Mouse (Mus musculus): ENCODE data around the gene Olfr1201.

Olfr1201 gene

GRCm38 (mm10) chr2:88792736-88793135 lies at the start of gene Olfr1201:
TSS of gene Olfr1201 (plus strand) at chr2:88793036.
- DNase-seq (ENCODE audit: low read depth, low spot score), result no peak

DNA sequence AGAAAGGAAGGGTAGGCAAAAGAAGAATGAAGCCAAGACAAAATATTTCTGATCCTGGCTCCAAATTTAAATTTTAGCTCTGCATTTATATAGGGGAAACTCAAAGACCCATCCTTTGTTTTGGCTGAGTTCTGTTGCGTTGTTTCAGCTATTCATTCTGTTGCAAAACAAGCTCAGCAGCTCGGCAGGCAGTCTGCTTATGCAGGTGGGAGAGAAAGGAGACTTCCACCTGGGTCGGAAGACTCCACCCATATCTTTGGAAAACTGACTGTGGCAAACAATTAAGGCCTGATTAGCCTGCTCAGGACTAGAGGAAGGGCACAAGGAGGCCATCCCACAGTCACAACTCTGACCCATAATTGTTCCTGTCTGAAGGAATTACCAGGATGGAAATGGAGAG lies 49.5 kb upstream of the Olfr1201 start:
- DNase-seq (ENCODE audit: low read depth, low spot score), result peak; percentile 51

- no peak for DNase-seq (ENCODE audit: low read depth, low spot score)
Observed at GRCm38 (mm10) chr2:88751270-88751669, 41.6 kb upstream of the Olfr1201 start, which contains the start of gene Olfr1198. TSS of gene Olfr1198 (minus strand) at chr2:88751370.

DNA sequence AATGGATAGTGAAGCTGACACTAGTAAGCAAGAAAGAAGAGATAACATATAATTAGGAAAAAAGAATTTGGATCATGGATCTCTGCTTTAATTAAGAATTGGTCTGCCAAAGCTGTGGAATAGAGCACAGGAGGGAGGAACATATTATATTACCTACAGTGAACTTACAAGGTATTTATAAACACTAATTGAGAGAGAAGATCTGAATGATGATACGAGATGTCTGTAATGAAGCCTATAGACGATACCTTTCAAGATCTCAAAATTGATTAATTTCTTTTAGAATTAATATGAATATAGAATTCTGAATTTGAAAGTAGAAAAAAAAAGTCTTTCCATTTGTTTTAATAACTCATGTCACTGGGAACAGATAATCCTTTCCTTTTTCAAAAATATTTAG lies 32.5 kb upstream of the Olfr1201 start, which contains the start of gene Olfr1199:
Olfr1199 (minus strand) TSS at position 101 of the 400 bp plus-strand sequence.
- DNase-seq (ENCODE audit: low read depth, low spot score), result no peak

DNA sequence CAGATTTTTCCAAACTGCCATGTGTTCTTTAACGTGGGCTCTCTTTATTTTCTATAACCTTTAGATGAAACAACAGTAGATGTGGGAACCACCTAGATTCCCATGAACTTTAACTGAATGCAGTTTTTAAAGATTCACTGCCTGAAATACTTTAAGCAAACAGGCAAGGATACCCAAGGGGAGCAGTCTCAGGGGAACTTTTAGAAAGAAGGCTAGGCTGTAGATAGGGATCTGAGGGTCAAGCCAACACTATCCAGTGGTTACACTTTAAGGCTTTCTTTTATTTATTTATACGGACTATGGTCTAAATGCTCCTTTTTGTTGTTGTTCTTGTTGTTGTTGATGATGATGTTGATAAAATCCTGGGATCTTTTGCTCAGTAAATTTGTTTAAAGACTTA lies 22.4 kb upstream of the Olfr1201 start, which contains the start of gene Olfr1200:
Olfr1200 (minus strand) TSS at position 101 of the 400 bp plus-strand sequence.
- no peak for DNase-seq (ENCODE audit: low read depth, low spot score)

- no peak for DNase-seq (ENCODE audit: low read depth, low spot score)
Observed at GRCm38 (mm10) chr2:88814196-88814595, 21.4 kb downstream of the Olfr1201 start, which contains the start of gene Olfr1202. TSS of gene Olfr1202 (plus strand) at chr2:88814496.

DNA sequence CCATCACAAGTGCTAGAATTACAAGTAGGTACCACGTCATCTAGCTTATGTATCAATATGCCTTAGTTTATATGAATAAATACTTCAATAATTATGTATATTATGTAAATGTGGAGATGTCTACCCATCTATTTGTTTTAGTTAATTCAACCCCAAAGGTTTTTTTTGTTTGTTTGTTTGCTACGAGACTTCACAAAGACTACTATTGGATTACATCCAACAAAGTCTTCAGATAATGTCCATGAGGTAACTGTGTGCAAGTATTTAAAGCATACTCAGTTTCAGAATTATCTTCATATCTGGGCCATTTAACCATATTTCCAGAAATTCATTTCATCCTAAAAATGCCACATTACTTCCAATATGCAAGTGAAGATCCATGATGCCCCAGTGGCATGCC lies 36.6 kb downstream of the Olfr1201 start, which contains the start of gene Olfr1205:
Olfr1205 (plus strand) TSS at position 301 of the 400 bp plus-strand sequence.
- no peak for DNase-seq (ENCODE audit: low read depth, low spot score)

GRCm38 (mm10) chr2:88838477-88838876 lies 45.6 kb downstream of the Olfr1201 start:
- no peak for DNase-seq (ENCODE audit: low read depth, low spot score)

All from ES-CJ7 (cell line).